Mouse (Mus musculus) c-Kit-positive CD71-positive TER-119-negative erythroid progenitor cells, embryonic 14.5 days (primary cell): Measurements from ENCODE around the gene Dusp1.

Experiments used
- DNase-seq: peaks from one replicate; pipeline ENCODE4 v3.0.0-alpha.2; 2013; ENCODE audit warnings: low read depth

Dusp1 gene

GRCm38 (mm10) chr17:26464481-26464880 is 97.4 kb downstream of the Dusp1 start:
- no peak for DNase-seq

- DNase-seq: no peak
Observed at GRCm38 (mm10) chr17:26463984-26464383, 97.9 kb downstream of the Dusp1 start.

DNA sequence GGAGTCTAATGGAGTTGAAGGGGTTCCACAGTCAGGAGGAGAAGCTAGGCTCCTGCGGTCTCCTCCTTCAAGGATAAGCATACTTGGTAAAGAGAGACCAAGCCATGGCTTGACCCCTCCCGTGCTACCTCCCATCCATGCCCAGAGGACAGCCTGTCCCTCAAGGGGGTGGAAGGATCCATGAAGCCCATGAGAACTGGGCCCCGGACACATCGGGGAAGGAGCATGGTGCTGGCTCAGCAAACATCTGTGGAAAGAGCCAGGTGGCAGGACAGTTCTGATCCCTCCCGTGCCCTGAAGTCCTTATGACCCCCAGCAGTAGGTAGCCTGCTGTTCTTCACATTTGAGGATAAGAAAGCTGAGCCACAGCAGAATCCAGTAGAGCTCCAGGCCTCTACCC is 98.5 kb downstream of the Dusp1 start:
- no peak for DNase-seq

DNA sequence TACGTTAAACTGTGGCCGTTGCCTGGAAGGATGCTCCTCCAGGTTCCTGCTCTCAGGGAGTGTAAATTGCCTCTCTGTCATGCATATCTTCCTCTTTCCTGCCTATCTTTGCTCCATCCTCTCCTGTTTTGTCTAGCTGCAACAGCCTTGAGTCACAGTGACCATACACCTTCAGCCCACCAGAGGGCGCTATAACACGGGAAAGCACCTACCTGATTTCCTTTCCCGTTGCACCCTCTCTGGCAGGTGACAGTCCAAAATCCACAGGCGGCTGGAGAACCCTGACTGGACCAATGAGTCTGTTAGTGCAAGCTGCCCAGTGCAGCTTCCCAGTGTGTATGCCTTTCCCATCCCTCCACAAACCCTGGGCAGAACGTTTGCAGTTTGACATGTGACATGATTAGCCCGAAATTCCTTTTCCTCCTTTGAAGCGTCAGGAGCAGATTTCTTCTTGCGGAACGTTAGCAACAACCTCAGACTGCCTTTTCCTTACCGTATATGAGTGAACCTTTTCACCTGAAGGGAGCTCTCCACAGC is 99.2 kb downstream of the Dusp1 start:
- DNase-seq: peak; percentile 37

GRCm38 (mm10) chr17:26458049-26458448 is 103.9 kb downstream of the Dusp1 start:
- no peak for DNase-seq

DNA sequence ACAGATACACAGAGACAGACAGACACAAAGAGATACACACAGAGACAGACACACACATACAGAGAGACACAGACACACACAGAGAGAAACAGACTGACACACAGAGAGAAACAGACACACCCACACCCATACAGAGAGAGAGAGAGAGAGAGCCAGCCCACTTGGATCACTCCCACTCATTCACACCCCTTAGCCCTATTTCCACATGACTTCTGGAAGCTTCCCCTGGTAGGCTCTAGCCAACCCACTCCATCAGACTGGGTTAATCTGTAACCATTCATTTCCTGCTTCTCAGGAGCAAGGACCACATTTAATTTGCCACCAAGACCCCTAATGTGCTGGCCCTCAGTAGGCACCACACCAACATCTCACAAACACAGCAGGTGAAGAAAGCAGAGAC is 104.4 kb downstream of the Dusp1 start:
- DNase-seq: no peak
